Mouse (Mus musculus) cerebellum, adult 11-12 months (tissue): ENCODE results near the gene Rbm18.
A peak's percentile ranks its signal among the peaks of the same experiment; 100 is the strongest.
"Not testable (repeated sequence)": the region's sequence is repeated elsewhere in the genome, so short reads cannot be mapped to it uniquely, and the experiment has no call there.

Experiments used
- DNase-seq: peaks from one replicate; pipeline ENCODE4 v3.0.0; 2022

Rbm18 gene

GRCm38 (mm10) chr2:36136300-36136941, at the start of gene Rbm18, which contains the start of gene Mrrf:
Gene Rbm18, minus strand, starts transcription at chr2:36136773.
Gene Mrrf, plus strand, starts transcription at chr2:36136389.
- peak; percentile 91 for DNase-seq

- DNase-seq, result no peak
Measured at GRCm38 (mm10) chr2:36184876-36185275, 48.3 kb upstream of the Rbm18 start.

DNA sequence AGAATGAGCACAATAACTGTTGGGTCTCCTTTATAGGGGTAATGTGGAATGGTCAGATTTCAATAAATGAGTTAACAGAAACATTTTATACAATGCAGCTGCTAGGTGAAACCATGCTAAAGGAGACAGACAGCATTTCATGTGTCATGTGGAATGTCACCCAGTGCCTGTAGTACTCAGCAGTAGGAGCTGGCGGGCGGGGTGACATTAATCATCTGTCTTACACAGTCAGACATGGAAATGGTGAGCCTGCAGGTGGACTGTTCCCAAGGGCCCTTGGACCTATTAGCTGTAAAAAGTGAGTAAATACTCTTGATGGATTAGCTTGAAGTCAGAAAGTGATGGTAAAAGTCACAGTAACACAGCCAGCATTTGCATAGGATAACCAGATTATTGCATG, 47.6 kb upstream of the Rbm18 start:
- DNase-seq, result no peak

- no peak for DNase-seq
Measured at GRCm38 (mm10) chr2:36183278-36183677, 46.7 kb upstream of the Rbm18 start.

DNA sequence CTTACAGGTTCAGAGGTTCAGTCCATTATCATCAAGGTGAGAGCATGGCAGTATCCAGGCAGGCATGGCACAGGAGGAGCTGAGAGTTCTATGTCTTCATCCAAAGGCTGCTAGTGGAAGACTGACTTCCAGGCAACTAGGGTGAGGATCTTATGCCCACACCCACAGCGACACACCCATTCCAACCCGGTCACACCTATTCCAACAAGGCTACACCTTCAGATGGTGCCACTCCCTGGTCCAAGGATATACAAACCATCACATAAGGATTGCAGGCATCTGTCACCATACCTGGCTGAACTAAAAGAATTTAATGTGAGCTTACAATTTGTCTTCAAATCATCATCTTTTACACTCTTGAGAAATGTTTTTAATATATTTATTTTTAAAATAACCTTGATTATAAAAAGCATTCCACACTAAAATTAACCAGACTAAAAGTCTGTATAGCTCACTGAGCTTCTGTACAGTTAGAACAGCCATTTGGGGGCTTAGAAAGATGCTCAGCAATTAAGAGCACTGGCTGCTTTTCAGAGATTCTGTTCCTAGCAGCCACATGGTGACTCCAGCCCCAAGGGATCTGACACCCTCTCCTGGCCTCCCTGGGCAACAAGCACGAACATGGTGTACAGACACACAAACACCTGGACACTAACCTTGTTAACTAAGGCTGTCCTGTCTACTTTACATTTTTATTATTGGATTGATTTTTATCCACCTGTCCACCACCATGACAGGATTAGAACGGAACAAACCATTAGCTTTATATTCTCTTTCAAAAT, 45.2 kb upstream of the Rbm18 start:
- DNase-seq, result not testable (repeated sequence)

GRCm38 (mm10) chr2:36179487-36179886, 42.9 kb upstream of the Rbm18 start:
- DNase-seq, result no peak

DNA sequence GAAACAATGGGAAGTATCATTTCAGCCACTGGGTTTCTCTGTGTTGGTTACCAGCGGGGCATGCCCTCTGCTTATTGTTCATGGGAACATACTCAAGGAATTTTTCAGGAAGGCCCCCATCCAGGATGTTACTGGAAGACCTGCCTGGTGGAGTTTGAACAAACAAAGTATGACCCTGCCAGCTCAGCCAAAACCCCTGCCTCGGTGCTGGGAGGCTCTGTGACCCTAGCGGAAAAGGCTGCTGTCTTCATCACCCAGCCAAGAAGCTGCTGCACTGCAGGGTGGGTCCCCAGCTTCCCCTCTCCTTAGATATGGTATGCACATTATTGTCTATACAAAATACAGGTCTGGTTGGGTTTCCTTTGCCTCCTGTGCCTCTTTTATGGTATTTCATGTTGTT, 36.0 kb upstream of the Rbm18 start:
- no peak for DNase-seq

DNA sequence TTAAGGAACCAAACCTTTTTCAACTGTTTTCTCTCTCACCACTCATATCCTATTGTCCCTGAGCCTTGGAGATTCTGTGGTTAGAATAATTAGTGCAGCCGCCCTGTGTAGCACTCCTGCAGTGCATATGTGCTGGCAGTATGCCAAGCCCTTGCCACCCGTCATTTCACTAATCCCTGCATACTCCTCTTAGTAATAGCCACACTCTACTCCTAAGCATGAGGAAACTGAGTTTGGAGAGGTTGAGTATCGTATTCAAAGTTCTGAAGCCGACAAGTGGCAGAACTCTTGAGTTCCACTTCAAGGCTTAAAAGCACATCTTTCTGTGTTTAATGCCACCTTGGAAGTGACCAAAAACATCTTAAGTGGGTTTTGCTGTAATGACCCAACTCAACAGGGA, 35.6 kb upstream of the Rbm18 start:
- no peak for DNase-seq

DNA sequence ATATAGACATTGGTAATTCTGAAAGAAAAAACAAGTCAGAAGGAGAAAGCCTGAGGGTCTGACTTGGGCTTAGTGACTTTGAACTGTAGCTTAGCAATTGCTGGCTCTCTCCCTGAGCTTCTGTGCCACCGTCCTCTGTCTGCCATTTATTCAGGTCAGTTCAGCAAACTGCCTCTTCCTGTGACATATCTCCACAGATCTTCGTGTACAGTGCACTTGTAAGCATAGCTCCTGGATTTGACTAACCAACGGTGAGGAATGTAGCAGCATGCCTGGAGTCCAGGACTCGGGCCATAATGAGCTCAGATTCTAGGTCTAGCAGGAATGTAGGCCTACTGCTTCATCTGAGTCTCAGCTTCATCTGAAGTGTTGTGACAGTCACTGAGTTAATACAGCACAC, 32.6 kb upstream of the Rbm18 start:
- DNase-seq, result no peak

GRCm38 (mm10) chr2:36167990-36168618, 31.5 kb upstream of the Rbm18 start:
- no peak for DNase-seq

DNA sequence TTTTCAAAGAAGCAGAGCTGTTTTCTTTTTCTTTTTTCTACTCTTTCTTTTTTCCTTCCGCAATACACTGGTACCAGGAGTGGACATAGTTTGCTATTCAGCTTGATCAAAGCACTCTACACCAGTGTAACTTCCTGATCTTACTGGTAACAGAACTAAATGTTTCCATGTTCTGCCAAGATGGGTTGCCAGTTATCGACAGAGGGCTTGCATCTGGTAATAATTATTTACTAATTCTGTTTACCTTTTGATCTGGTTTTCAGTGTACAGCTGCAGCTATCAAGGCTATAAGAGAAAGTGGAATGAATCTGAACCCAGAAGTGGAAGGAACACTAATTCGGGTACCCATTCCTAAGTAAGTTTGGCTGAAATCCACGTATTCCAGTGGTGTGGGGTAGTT, 22.8 kb upstream of the Rbm18 start:
- no peak for DNase-seq

DNA sequence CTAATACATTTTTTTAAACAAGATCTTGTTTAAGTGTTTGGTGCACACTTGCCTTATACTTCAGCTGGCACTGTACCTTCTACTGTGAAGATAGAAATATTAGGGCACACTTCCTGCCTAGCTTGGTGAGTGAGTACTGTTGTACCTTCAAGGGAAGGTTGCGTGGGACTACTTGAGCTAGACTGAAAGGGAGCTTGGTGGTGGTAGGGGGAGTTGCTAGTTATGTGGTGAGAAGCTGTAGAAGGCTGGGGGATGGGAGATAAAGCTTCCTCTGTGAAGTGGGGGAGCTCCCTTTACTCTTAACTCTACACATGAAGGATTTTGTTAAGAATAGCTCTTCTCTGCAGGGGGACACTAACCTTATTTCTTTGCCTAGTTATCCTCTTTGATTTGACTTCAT, 20.9 kb upstream of the Rbm18 start:
- no peak for DNase-seq

DNA sequence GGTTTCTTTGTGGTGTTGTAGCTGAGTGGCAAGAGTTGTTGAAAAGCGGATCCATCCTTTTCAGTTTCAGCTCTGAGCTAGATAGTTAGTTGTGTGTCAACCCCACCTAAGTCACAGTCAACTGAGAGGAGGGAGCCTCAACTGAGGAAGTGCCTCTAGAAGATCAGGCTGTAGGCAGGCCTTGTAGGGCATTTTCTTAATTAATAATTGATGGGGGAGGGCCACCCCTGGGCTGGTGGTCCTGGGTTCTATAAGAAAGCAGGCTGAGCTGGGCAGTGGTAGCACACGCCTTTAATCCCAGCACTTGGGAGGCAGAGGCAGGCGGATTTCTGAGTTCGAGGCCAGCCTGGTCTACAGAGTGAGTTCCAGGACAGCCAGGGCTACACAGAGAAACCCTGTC, 15.8 kb upstream of the Rbm18 start:
- not testable (repeated sequence) for DNase-seq

DNA sequence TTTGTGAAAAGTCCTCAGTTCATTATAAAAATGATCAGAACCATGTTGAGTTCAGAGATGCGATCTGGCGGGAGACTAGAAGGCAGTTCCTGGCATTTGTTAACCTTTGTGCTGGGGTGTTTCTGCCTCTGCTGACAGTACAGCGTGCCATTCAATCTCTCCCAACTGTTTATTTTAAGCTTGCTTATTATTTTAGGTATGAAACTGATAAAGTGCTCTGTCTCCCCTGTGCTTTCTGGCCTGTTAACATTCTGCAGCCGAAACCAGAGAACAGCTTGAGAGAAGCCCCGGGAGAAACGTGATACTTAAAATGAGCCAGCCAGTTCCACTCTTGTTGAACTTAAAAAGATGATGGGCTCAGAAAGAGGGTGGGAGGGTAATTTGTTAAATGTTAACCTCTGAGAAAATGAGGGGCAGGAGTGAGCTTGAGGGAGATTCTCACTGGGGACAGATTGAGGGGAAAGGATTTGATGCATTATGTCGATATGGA, 12.3 kb upstream of the Rbm18 start:
- no peak for DNase-seq

- no peak for DNase-seq
Measured at GRCm38 (mm10) chr2:36139096-36139495, 2.5 kb upstream of the Rbm18 start.

GRCm38 (mm10) chr2:36135887-36136286, 686 bp downstream of the Rbm18 start:
- DNase-seq, result no peak

DNA sequence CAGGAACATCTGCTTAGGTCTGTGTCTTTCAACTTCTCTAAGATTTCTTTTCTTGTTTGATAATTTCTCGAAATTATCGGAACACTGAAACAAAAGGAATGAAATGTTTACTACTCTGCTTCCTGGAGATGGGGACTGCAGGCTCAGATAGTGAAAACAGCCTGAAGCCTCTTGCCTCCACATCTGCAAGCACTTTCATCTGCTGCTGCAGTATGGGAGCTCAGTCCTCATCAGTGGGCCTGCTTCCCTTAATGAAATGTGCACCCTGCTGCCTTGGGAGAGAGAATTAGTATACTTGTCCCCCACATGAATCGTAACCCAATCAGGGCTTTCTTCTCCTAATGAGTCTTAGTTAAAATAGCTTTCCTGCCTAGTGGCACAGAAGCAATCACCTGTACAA, 7.5 kb downstream of the Rbm18 start:
- no peak for DNase-seq

GRCm38 (mm10) chr2:36127973-36128372, 8.6 kb downstream of the Rbm18 start:
- DNase-seq, result no peak

- no peak for DNase-seq
Measured at GRCm38 (mm10) chr2:36126795-36127429, 9.7 kb downstream of the Rbm18 start.

- DNase-seq, result no peak
Measured at GRCm38 (mm10) chr2:36112632-36113031, 23.9 kb downstream of the Rbm18 start.

DNA sequence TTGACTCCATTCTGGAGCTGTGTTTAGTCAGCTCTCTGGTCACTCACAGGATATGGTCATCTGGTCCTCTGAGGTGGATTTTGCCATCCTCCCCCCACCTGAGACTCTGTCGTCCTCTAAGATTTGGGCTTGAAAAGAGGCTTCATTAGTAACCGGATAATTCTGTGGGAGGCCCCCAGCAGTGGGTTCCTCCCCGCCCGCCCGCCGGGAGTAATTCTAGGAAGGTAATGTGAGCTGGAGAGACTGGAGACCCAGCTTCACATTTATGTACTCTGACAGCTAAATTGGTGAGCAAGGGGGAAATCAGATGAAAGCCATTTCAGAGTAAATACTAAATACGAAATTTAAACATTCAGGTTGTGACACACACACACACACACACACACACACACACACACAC, 28.0 kb downstream of the Rbm18 start:
- no peak for DNase-seq

DNA sequence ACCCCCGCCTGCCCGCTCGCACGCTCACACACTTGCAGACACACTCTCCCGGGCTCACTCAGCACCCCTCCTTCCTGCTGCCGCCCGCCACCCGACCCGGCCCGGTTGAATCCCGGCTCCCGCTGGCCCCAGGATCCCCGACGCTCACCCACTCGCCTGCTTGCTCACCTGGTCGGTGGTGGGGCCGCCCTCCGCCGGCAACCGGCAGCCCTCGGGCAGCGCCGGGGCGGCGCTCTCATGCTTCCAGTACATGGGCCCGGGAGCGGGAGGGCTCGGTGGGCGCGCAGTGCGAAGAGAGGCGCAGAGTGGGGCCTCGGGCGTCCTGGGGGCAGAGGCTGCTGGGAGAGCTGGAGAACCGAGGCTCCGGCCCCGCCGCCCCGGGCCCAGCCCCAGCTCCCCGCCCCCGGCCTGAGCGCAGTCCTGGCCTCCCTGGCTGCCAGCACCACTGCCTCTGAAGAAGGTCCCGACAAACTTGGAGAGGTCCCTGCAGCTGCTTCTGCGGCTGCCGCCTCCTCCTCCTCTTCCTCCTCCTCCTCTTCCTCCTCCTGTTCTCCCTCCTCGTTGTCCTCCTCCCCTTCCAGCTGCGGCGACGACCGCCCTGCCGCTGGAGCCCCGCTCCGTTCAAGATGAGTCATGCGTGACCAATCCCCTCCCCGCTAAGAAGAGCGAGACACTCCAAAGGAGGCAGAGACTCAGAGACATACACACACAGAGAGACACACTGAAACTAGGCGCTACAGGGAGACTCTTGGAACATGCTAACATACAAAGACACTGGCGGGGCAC, 31.4 kb downstream of the Rbm18 start, which contains the start of gene Lhx6:
Gene Lhx6, minus strand, starts transcription at position 453 of the 786 bp plus-strand sequence.
- no peak for DNase-seq
